Mouse (Mus musculus) gastrocnemius, postnatal 36 days (tissue): ENCODE results near the gene Nufip2. TPM values are rescaled to one million over a fixed set of nuclear protein-coding genes. Genes with fewer than 3 reads are reported as not detected.

Experiments
- DNase-seq, 2 experiments: peaks; one replicate each; pipeline ENCODE4 v3.0.0; 2022
- intact Hi-C: fragments of 180-260 bp; cut with DNase I; formaldehyde crosslinking; loops from one replicate; pipeline ENCODE4 v1.15.1; 2025
- total RNA-seq, 2 experiments: library from RNA; stranded (reverse); gene quantifications; 2 replicates each; pipeline ENCODE4 v1.2.3; 2021

The Nufip2 gene
- total RNA-seq, 2 experiments from 2014 or later, result 31.2 to 35.4 TPM

- DNase-seq, result no peak
- intact Hi-C loops, result no loop called here
Measured at GRCm38 (mm10) chr11:77789512-77789911, 103.6 kb downstream of the Nufip2 start.

- no peak for DNase-seq
- intact Hi-C loops, result loop anchor here (2.0 kb wide), 1 partner anchor 49 kb away; no protein-coding TSS in a partner anchor
Measured at GRCm38 (mm10) chr11:77790286-77790685, 104.3 kb downstream of the Nufip2 start.

GRCm38 (mm10) chr11:77791241-77791727, 105.3 kb downstream of the Nufip2 start:
- intact Hi-C loops, result loop anchor here (2.0 kb wide), 1 partner anchor 50 kb away; no protein-coding TSS in a partner anchor
- DNase-seq, result no peak

Other genes with a start within 250 kb of the Nufip2 start
- gene Coro6, start 223.7 kb upstream of the Nufip2 start, total RNA-seq, result 100 to 1,000 TPM; 140 to 181 TPM
- gene Ankrd13b, start 196.5 kb upstream of the Nufip2 start, total RNA-seq, result 1 to 10 TPM; 7.3 to 8.3 TPM
- gene Git1, start 192.6 kb upstream of the Nufip2 start, total RNA-seq, result 10 to 100 TPM; 23.9 to 25.5 TPM
- gene Abhd15, start 171.0 kb upstream of the Nufip2 start, total RNA-seq, result under 1 TPM; 0.28 to 0.52 TPM
- 1 to 10 TPM; 2.9 to 3.6 TPM for gene Trp53i13, start 170.2 kb upstream of the Nufip2 start, total RNA-seq
- not detected for gene Gm10392, start 167.0 kb upstream of the Nufip2 start, total RNA-seq
- gene Taok1, start 78.3 kb upstream of the Nufip2 start, total RNA-seq, result 10 to 100 TPM; 33.7 to 36.4 TPM
- gene Cryba1, start 39.1 kb downstream of the Nufip2 start, total RNA-seq, result not detected
- gene Myo18a, start 77.1 kb downstream of the Nufip2 start, total RNA-seq, result 100 to 1,000 TPM; 331 to 334 TPM
- not detected for gene Gm10277, start 101.6 kb downstream of the Nufip2 start, total RNA-seq
- not detected for gene Pipox, start 207.9 kb downstream of the Nufip2 start, total RNA-seq
- under 1 TPM in 1 of 2 experiments, not detected in 1; 0.10 TPM for gene Sez6, start 244.6 kb downstream of the Nufip2 start, total RNA-seq